Mouse (Mus musculus) embryonic facial prominence, embryonic 15.5 days (tissue): ENCODE measurements around the gene Ints11. TPM values are rescaled to one million over a fixed set of nuclear protein-coding genes. Genes with fewer than 3 reads are reported as not detected.

Experiments
- ATAC-seq: fragments of 200-750 bp; cut with Nextera tagmentation; 2 replicates; pipeline ENCODE4 v1.8.0; 2017; ENCODE audit warnings: low read depth, moderate TSS enrichment; ENCODE audit not compliant: insufficient number of reproducible peaks, low FRiP score, low TSS enrichment
- H3K27ac ChIP-seq: fragments of 300-500 bp; sonication (generic); replicated peaks from 2 replicates; pipeline ENCODE4 v1.5.1; 2015; ENCODE audit warnings: mild to moderate bottlenecking, inconsistent platforms
- H3K27me3 ChIP-seq: fragments of 300-500 bp; sonication (generic); 2 replicates; pipeline ENCODE4 v1.6.1; 2015; ENCODE audit warnings: inconsistent platforms
- H3K36me3 ChIP-seq: fragments of 300-500 bp; sonication (generic); 2 replicates; pipeline ENCODE4 v1.6.1; 2015; ENCODE audit warnings: mild to moderate bottlenecking, inconsistent platforms
- H3K4me1 ChIP-seq: fragments of 300-500 bp; sonication (generic); 2 replicates; pipeline ENCODE4 v1.6.1; 2015; ENCODE audit warnings: inconsistent platforms
- H3K4me2 ChIP-seq: fragments of 300-500 bp; sonication (generic); replicated peaks from 2 replicates; pipeline ENCODE4 v1.6.1; 2015; ENCODE audit warnings: mild to moderate bottlenecking, inconsistent platforms
- H3K4me3 ChIP-seq: fragments of 300-500 bp; sonication (generic); replicated peaks from 2 replicates; pipeline ENCODE4 v1.5.1; 2015; ENCODE audit warnings: mild to moderate bottlenecking, inconsistent platforms
- H3K9ac ChIP-seq: fragments of 300-500 bp; sonication (generic); 2 replicates; pipeline ENCODE4 v1.6.1; 2015; ENCODE audit warnings: inconsistent platforms
- H3K9me3 ChIP-seq: fragments of 300-500 bp; sonication (generic); replicated peaks from 2 replicates; pipeline ENCODE4 v1.6.1; 2016; ENCODE audit warnings: inconsistent platforms
- WGBS: fragments of 180-500 bp; shearing (Covaris S2); methylation state at CpG from one replicate; pipeline ENCODE4 v1.1.7; 2015; 5-methylcytosine and 5-hydroxymethylcytosine counted together
- polyA plus RNA-seq: library from polyadenylated mRNA; unstranded; fragments of >200 nt; fragmentation: Nextera tagmentation; extraction: Ambion mirVana; gene quantifications from 2 replicates; pipeline ENCODE4 v1.2.1, GENCODE M21; 2015

The Ints11 gene
- polyA plus RNA-seq, 1 experiment from 2014 or later = 73.1 TPM

DNA sequence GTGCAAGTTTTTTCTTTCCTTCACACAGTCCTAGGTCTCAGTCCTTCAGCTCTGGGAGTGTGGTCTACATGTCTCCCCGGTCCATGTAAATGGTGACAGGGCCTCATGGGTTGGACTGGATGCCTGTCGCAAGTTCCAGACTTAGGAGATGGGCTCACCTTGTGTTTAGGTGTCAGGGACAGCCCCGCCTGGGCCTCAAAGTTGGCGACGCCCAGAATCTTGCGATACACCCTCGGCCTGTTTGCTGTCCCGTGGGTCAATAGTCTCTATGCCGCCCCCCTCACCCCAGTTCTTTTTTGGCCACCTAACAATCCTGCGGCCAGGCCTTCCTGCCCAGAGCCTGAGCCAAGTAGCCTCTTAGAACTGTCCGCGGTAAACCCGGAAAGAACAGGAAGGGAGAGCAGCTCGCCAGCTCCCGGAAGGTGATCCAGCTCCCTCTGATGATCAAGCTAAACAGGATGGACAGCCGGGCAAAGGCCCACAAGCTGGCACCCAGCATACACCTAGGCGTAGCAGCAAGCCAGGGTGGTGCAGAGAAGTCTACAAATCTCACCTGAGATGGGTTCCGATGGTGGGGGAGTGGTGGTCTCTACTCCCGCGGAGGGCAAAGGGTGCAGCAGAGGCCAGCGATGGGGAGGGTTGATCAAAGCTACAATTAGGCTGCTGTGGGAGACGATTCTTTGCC lies 590 bp upstream of the Ints11 start:
- no peaks in the 10 kb centered on the region for H3K9me3 ChIP-seq
- H3K36me3 ChIP-seq = peaks cover 47% of the 10 kb centered on the region
- H3K9ac ChIP-seq = peak overlapping the region; percentile 71
- H3K4me3 ChIP-seq = peak overlapping the region; percentile 78
- WGBS = 7% methylated on average over 22 of the region's 22 CpGs
- H3K4me2 ChIP-seq = peak overlapping the region; percentile 93
- peak; percentile 23; the same call in 1 of the 2 replicates for ATAC-seq
- no peaks in the 10 kb centered on the region for H3K27me3 ChIP-seq
- peaks cover 26% of the 10 kb centered on the region for H3K4me1 ChIP-seq
- H3K27ac ChIP-seq = peak overlapping the region; percentile 39; the same call in 1 of the 2 replicates

DNA sequence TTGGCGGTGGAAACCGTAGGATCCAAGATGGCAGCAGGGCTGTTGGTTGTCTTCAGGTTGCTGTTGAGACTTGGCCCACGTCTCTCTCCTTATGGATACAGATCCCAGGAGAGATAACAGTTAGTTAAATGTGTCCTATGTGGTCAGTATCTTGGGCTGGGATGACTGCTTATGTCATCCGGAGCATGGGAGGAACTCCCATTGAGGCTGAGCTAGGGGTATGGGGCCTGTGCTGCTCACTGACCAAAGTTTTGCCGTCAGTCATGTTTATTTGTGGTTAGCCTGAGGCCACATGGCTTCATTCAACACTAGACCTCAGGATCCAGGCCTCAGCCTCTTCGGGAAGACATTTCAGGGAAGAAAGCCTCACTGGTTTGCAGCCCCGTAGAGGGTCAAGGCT lies 2.1 kb downstream of the Ints11 start:
- H3K4me1 ChIP-seq = peaks cover 26% of the 10 kb centered on the region
- no peak overlapping the region for H3K27ac ChIP-seq
- H3K36me3 ChIP-seq = peaks cover 50% of the 10 kb centered on the region
- 88% methylated on average over 7 of the region's 7 CpGs for WGBS
- H3K9ac ChIP-seq = no peak overlapping the region
- no peak overlapping the region for H3K4me2 ChIP-seq
- no peak overlapping the region for H3K4me3 ChIP-seq
- H3K27me3 ChIP-seq = no peaks in the 10 kb centered on the region
- no peaks in the 10 kb centered on the region for H3K9me3 ChIP-seq
- no peak for ATAC-seq

DNA sequence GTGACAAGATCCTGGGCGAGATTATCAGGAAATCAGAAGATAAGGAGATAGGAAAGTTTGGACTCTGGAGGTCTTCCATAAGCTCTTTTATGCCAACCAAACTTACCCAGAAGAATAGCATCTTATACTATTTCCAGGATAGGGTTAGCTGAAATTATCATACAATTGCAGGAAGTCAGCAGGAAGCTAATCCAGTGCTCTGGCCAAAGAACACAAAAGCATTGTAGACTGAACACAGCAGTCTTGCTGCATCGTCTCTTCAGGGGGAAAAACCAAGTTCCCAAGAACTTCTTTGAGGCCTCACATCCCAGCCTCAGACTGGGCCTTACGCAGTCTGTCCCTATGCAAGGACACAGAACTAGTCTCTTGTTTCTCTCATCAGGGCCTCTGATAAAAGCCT lies 14.2 kb downstream of the Ints11 start:
- Histone ChIP-seq H3K27ac (no peak overlapping the region), H3K36me3 (peaks cover 45% of the 10 kb centered on the region), H3K9ac (no peak overlapping the region), H3K27me3 (no peaks in the 10 kb centered on the region), H3K4me2 (no peak overlapping the region), H3K9me3 (no peaks in the 10 kb centered on the region), H3K4me1 (no peaks in the 10 kb centered on the region), H3K4me3 (no peak overlapping the region)
- 76% methylated on average over 3 of the region's 3 CpGs for WGBS
- ATAC-seq = no peak

DNA sequence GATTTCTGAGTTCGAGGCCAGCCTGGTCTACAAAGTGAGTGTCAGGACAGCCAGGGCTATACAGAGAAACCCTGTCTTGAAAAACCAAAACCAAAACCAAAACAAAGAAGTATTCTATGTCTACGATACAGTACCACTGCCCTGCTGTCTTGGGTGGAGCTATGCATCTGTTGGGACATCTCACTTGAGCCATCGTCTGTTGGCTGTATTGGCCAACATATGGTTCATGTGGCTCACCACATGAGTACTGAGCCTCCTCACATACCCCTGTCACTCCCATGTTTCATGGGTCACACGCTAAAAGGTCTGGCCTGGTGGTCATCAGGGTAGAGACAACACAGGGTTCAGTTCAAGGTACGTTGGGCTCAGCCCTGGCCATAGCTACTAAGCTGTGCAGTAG lies 17.0 kb downstream of the Ints11 start:
- H3K27me3 ChIP-seq = no peaks in the 10 kb centered on the region
- no peaks in the 10 kb centered on the region for H3K9me3 ChIP-seq
- H3K4me2 ChIP-seq = no peak overlapping the region
- no peak for ATAC-seq
- no peak overlapping the region for H3K4me3 ChIP-seq
- WGBS = 91% methylated on average over 5 of the region's 5 CpGs
- peaks cover 13% of the 10 kb centered on the region for H3K4me1 ChIP-seq
- no peak overlapping the region for H3K9ac ChIP-seq
- no peak overlapping the region for H3K27ac ChIP-seq
- peaks cover 50% of the 10 kb centered on the region for H3K36me3 ChIP-seq

DNA sequence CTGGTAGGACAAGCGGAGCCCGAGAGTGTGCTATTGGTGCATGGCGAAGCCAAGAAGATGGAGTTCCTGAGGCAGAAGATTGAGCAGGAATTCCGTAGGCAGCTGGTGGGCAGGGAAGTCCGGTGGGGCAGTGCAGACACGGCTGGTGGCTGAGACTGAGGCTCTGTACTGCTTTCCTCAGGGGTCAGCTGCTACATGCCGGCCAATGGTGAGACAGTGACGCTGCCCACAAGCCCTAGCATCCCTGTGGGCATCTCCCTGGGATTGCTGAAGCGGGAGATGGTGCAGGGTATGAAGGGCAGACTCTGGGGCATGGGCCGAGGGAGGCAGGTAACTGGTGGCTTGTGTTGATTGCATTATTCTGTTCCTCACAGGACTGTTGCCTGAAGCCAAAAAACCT lies 18.3 kb downstream of the Ints11 start:
- Histone ChIP-seq H3K4me3 (no peak overlapping the region), H3K36me3 (peaks cover 50% of the 10 kb centered on the region), H3K4me1 (peaks cover 14% of the 10 kb centered on the region), H3K27ac (no peak overlapping the region), H3K9me3 (no peaks in the 10 kb centered on the region), H3K4me2 (no peak overlapping the region), H3K27me3 (no peaks in the 10 kb centered on the region), H3K9ac (no peak overlapping the region)
- WGBS = 87% methylated on average over 10 of the region's 10 CpGs
- ATAC-seq = no peak

DNA sequence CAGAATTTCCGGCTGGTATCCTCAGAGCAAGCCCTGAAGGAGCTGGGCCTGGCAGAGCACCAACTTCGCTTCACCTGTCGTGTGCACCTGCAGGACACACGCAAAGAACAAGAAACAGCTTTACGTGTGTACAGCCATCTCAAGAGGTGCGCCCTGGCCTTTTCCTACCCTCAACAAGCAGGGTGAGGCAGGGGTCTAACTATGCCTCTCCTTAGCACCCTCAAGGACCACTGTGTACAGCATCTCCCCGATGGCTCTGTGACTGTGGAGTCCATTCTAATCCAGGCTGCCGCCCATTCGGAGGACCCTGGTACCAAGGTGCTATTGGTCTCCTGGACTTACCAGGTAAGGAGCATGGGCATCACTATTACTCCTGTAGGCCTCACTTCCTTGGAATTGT lies 18.8 kb downstream of the Ints11 start:
- no peak overlapping the region for H3K9ac ChIP-seq
- ATAC-seq = no peak
- H3K27ac ChIP-seq = no peak overlapping the region
- no peaks in the 10 kb centered on the region for H3K27me3 ChIP-seq
- no peak overlapping the region for H3K4me2 ChIP-seq
- H3K9me3 ChIP-seq = no peaks in the 10 kb centered on the region
- peaks cover 50% of the 10 kb centered on the region for H3K36me3 ChIP-seq
- H3K4me1 ChIP-seq = peaks cover 19% of the 10 kb centered on the region
- 86% methylated on average over 9 of the region's 9 CpGs for WGBS
- H3K4me3 ChIP-seq = no peak overlapping the region

GRCm38 (mm10) chr4:155889316-155889715 lies 20.0 kb downstream of the Ints11 start:
- H3K4me2 ChIP-seq = no peak overlapping the region
- peaks cover 30% of the 10 kb centered on the region for H3K4me1 ChIP-seq
- H3K27ac ChIP-seq = no peak overlapping the region
- H3K4me3 ChIP-seq = no peak overlapping the region
- H3K9me3 ChIP-seq = no peaks in the 10 kb centered on the region
- no peaks in the 10 kb centered on the region for H3K27me3 ChIP-seq
- H3K9ac ChIP-seq = no peak overlapping the region
- WGBS = 80% methylated on average over 5 of the region's 5 CpGs
- peaks cover 50% of the 10 kb centered on the region for H3K36me3 ChIP-seq
- ATAC-seq = no peak

- no peak for ATAC-seq
- H3K4me3 ChIP-seq = peak overlapping the region; percentile 90
- H3K4me2 ChIP-seq = peak overlapping the region; percentile 94
- peaks cover 41% of the 10 kb centered on the region for H3K36me3 ChIP-seq
- H3K9me3 ChIP-seq = no peaks in the 10 kb centered on the region
- peak overlapping the region; percentile 98; the same call in 1 of the 2 replicates for H3K27ac ChIP-seq
- no peaks in the 10 kb centered on the region for H3K27me3 ChIP-seq
- H3K4me1 ChIP-seq = peaks cover 43% of the 10 kb centered on the region
- WGBS = under 1% methylated on average over 34 of the region's 34 CpGs
- H3K9ac ChIP-seq = peak overlapping the region; percentile 95
Observed at GRCm38 (mm10) chr4:155891011-155891471, 21.7 kb downstream of the Ints11 start.

GRCm38 (mm10) chr4:155891551-155892001 lies 22.2 kb downstream of the Ints11 start, which contains the start of the genes Pusl1 and Acap3:
Gene Pusl1, minus strand, starts transcription at chr4:155891781.
Gene Acap3, plus strand, starts transcription at chr4:155891822.
- Histone ChIP-seq H3K9me3 (no peaks in the 10 kb centered on the region), H3K27ac (peak within 1 kb of the TSS; percentile 98), H3K27me3 (no peaks in the 10 kb centered on the region), H3K9ac (peak within 1 kb of the TSS; percentile 95), H3K4me2 (peak within 1 kb of the TSS; percentile 94), H3K36me3 (peaks cover 41% of the 10 kb centered on the region), H3K4me1 (peaks cover 43% of the 10 kb centered on the region), H3K4me3 (peak within 1 kb of the TSS; percentile 90)
- WGBS = under 1% methylated on average over 52 of the region's 52 CpGs
- peak; percentile 92 for ATAC-seq

- Histone ChIP-seq H3K27ac (peak overlapping the region; percentile 98), H3K9me3 (no peaks in the 10 kb centered on the region), H3K27me3 (no peaks in the 10 kb centered on the region), H3K4me1 (peaks cover 43% of the 10 kb centered on the region), H3K36me3 (peaks cover 41% of the 10 kb centered on the region), H3K4me3 (peak overlapping the region; percentile 90), H3K4me2 (peak overlapping the region; percentile 94), H3K9ac (peak overlapping the region; percentile 95)
- peak; percentile 91 for ATAC-seq
- WGBS = under 1% methylated on average over 56 of the region's 56 CpGs
Observed at GRCm38 (mm10) chr4:155892017-155892416, 22.7 kb downstream of the Ints11 start.

GRCm38 (mm10) chr4:155892438-155893211 lies 23.3 kb downstream of the Ints11 start:
- WGBS = 4% methylated on average over 37 of the region's 37 CpGs
- H3K9me3 ChIP-seq = no peaks in the 10 kb centered on the region
- peaks cover 43% of the 10 kb centered on the region for H3K4me1 ChIP-seq
- H3K4me2 ChIP-seq = peak overlapping the region; percentile 94
- no peaks in the 10 kb centered on the region for H3K27me3 ChIP-seq
- peak overlapping the region; percentile 95 for H3K9ac ChIP-seq
- H3K36me3 ChIP-seq = peaks cover 36% of the 10 kb centered on the region
- peak overlapping the region; percentile 98 for H3K27ac ChIP-seq
- ATAC-seq = peak; percentile 3; the same call in 1 of the 2 replicates
- peak overlapping the region; percentile 90 for H3K4me3 ChIP-seq
